Mouse (Mus musculus): ENCODE results near the gene Prokr2. TPM values are rescaled to one million over a fixed set of nuclear protein-coding genes. Genes with fewer than 3 reads are reported as not detected.

The Prokr2 gene
- polyA plus RNA-seq (2015; fragmentation: Nextera tagmentation; extraction: Ambion mirVana): 0.15 and 0.32 TPM in 2 replicates

GRCm38 (mm10) chr2:132385194-132385838 lies at the start of gene Prokr2:
Prokr2 (minus strand) TSS chr2:132385447.

Other genes starting within 250 kb of the Prokr2 start
- gene Slc23a2, start 240.3 kb downstream of the Prokr2 start, polyA plus RNA-seq (2015; fragmentation: Nextera tagmentation; extraction: Ambion mirVana): 19.7 and 37.9 TPM in 2 replicates
- gene Tmem230, start 137.6 kb downstream of the Prokr2 start, polyA plus RNA-seq (2015; fragmentation: Nextera tagmentation; extraction: Ambion mirVana): 54.0 and 68.1 TPM in 2 replicates
- 146 and 173 TPM in 2 replicates for gene Pcna, start 132.1 kb downstream of the Prokr2 start, polyA plus RNA-seq (2015; fragmentation: Nextera tagmentation; extraction: Ambion mirVana)
- gene Cds2, start 122.3 kb downstream of the Prokr2 start, polyA plus RNA-seq (2015; fragmentation: Nextera tagmentation; extraction: Ambion mirVana): 20.9 and 30.2 TPM in 2 replicates
- 41.5 and 51.7 TPM in 2 replicates for gene Gpcpd1, start 202.3 kb upstream of the Prokr2 start, polyA plus RNA-seq (2015; fragmentation: Nextera tagmentation; extraction: Ambion mirVana)

Data from adrenal gland, postnatal 0 days (tissue).